Comparison of ENCODE assay signal across 28 mouse cellular contexts in genomic region chr1:172331422-172331947, GRCm38 (mm10). TPM values are rescaled to one million over a fixed set of nuclear protein-coding genes. Genes with fewer than 3 reads are reported as not detected.
A peak's percentile ranks its signal among the peaks of the same experiment; 100 is the strongest.
DNase-seq lines count a peak whose midpoint lies in the region; ATAC-seq and TF ChIP-seq lines count a peak whose summit lies in the region.
"Had no signal": no experiment of that assay in that cellular context is flagged by ENCODE, and none has a peak within 500 bp of the region (broad histone marks: within the 10 kb centered on the region; RNA-seq: fewer than 3 reads in every experiment).

No protein-coding gene starts in this region.

- no peak for TF ChIP-seq EP300 in CH12.LX (IDR thresholded peaks at IDR 0.05; ENCODE audit: low read length)

- no peak overlapping the region for H3K27ac ChIP-seq in CH12.LX (ENCODE audit: insufficient read depth, low read depth)
- no peak overlapping the region for H3K27ac ChIP-seq in limb, embryonic 10.5 days
- H3K27ac ChIP-seq: embryonic facial prominence, embryonic 15.5 days; hindbrain, embryonic 14.5 days; liver, embryonic 15.5 days; lung, embryonic 15.5 days; midbrain, embryonic 10.5 days had no signal

- dilution Hi-C loops in CH12.LX (cut with MboI; ENCODE audit: extremely low pct_ligation_motif_present, extremely low pct_unique_long_range_greater_than_20kb, low sequenced_read_pairs) = no loop called here

- H3K27me3 ChIP-seq in CH12.LX (replicated peaks) = peaks cover 50% of the 10 kb centered on the region
- H3K27me3 ChIP-seq in limb, embryonic 10.5 days (ENCODE audit: low read depth, poor library complexity, severe bottlenecking) = peaks cover 88% of the 10 kb centered on the region

- no peaks in the 10 kb centered on the region for H3K79me2 ChIP-seq in CH12.LX (replicated peaks; ENCODE audit: control insufficient read depth, extremely low read depth, insufficient read depth, poor library complexity, severe bottlenecking)

- no peak for DNase-seq in frontal cortex, postnatal 36 days (ENCODE audit: low spot score in 2 of 2)
- no peak for DNase-seq in CH12.LX (ENCODE audit: extremely low read depth)
- peak; percentile 17 for DNase-seq in MEL-GATA-1-ER (ENCODE audit: extremely low read depth, low read depth)
- DNase-seq in limb, embryonic 10.5 days (ENCODE audit: low spot score) = peak; percentile 26
- DNase-seq in urinary bladder, adult 18-20 months (ENCODE audit: low spot score in 2 of 2) = no peak
- DNase-seq in left cerebral cortex, adult 9 months (ENCODE audit: low spot score in 2 of 2) = no peak
- DNase-seq: adrenal gland, postnatal 25 days; gastrocnemius, postnatal 36 days; kidney, adult 18-20 months; kidney, postnatal 4 days; left cerebral cortex, postnatal 4 days; liver; lung, postnatal 4 days; thymus, postnatal 14 days had no signal

- H3K36me3 ChIP-seq in CH12.LX (replicated peaks in 1 of 2; ENCODE audit: control insufficient read depth in 1 of 2, insufficient read depth in 1 of 2, low read length in 1 of 2) = no peaks in the 10 kb centered on the region
- H3K36me3 ChIP-seq in limb, embryonic 10.5 days = no peaks in the 10 kb centered on the region
- H3K36me3 ChIP-seq: embryonic facial prominence, embryonic 15.5 days; liver, embryonic 15.5 days; lung, embryonic 15.5 days; midbrain, embryonic 10.5 days had no signal

- TF ChIP-seq RAD21 in CH12.LX (IDR thresholded peaks at IDR 0.05; ENCODE audit: low read depth, low read length) = no peak

- peak overlapping the region; percentile 26 for H3K4me2 ChIP-seq in CH12.LX (ENCODE audit: insufficient read depth, low read depth, poor library complexity, severe bottlenecking)
- H3K4me2 ChIP-seq: embryonic facial prominence, embryonic 15.5 days; hindbrain, embryonic 14.5 days; liver, embryonic 15.5 days; lung, embryonic 15.5 days had no signal

- 81% methylated on average over 8 of the region's 8 CpGs for WGBS in limb, embryonic 10.5 days

- no peak overlapping the region for H3K4me3 ChIP-seq in CH12.LX (replicated peaks in 1 of 3; ENCODE audit: low read depth in 2 of 3, low read length in 2 of 3, poor library complexity in 1 of 3)
- no peak overlapping the region for H3K4me3 ChIP-seq in limb, embryonic 10.5 days
- H3K4me3 ChIP-seq: embryonic facial prominence, embryonic 15.5 days; liver, embryonic 15.5 days; lung, embryonic 15.5 days; midbrain, embryonic 10.5 days; myocyte had no signal

- no peak overlapping the region for H3K9ac ChIP-seq in CH12.LX (ENCODE audit: insufficient read depth, low read depth)
- H3K9ac ChIP-seq: embryonic facial prominence, embryonic 15.5 days; hindbrain, embryonic 14.5 days; liver, embryonic 15.5 days; lung, embryonic 15.5 days had no signal

- peaks cover 0 to 10% of the 10 kb centered on the region in 2 experiments; a peak in 3 of 4 replicates for H3K4me1 ChIP-seq in CH12.LX (ENCODE audit: control insufficient read depth in 1 of 2, insufficient read depth in 2 of 2)
- H3K4me1 ChIP-seq in limb, embryonic 10.5 days = peaks cover under 1% of the 10 kb centered on the region
- H3K4me1 ChIP-seq: liver, embryonic 15.5 days had no signal

- ATAC-seq in frontal cortex, adult (ENCODE audit: low TSS enrichment) = peak; percentile 51
- ATAC-seq: forebrain, embryonic 16.5 days; inflammation-experienced regulatory T-cells, adult 6 months; midbrain, embryonic 16.5 days had no signal

- TF ChIP-seq POLR2A in CH12.LX (IDR thresholded peaks at IDR 0.05; ENCODE audit: low read depth, low read length) = no peak

- in situ Hi-C loops in CH12.LX (cut with MboI; ENCODE audit: low pct_ligation_motif_present, low pct_unique_long_range_greater_than_20kb, low sequenced_read_pairs) = no loop called here

- H3K9me3 ChIP-seq in CH12.LX (replicated peaks; ENCODE audit: low read length) = peaks cover 1% of the 10 kb centered on the region
- no peaks in the 10 kb centered on the region for H3K9me3 ChIP-seq in limb, embryonic 10.5 days (replicated peaks)
- H3K9me3 ChIP-seq: embryonic facial prominence, embryonic 15.5 days; liver, embryonic 15.5 days; lung, embryonic 15.5 days; midbrain, embryonic 10.5 days had no signal

- TF ChIP-seq CTCF in CH12.LX (conservative IDR thresholded peaks at IDR 0.05 in 1 of 2, IDR thresholded peaks at IDR 0.05 in 1 of 2; ENCODE audit: low read depth in 2 of 2, low read length in 2 of 2) = no peak

TF ChIP-seq in CH12.LX, 34 proteins besides CTCF, POLR2A, EP300 and RAD21:
- no peak for TF ChIP-seq ZKSCAN1 (IDR thresholded peaks at IDR 0.05; ENCODE audit: borderline replicate concordance, low read depth, low read length)
- TF ChIP-seq MAFK (IDR thresholded peaks at IDR 0.05; ENCODE audit: insufficient replicate concordance, low read length) = no peak
- no peak for TF ChIP-seq JUN (IDR thresholded peaks at IDR 0.05; ENCODE audit: insufficient read depth, low read depth, low read length)
- TF ChIP-seq BHLHE40 (IDR thresholded peaks at IDR 0.05; ENCODE audit: low read depth, low read length) = no peak
- no peak for TF ChIP-seq SMC3 (IDR thresholded peaks at IDR 0.05; ENCODE audit: low read depth, low read length)
- TF ChIP-seq MAZ (IDR thresholded peaks at IDR 0.05; ENCODE audit: low read depth, low read length) = no peak
- TF ChIP-seq RCOR1 (conservative IDR thresholded peaks at IDR 0.05; ENCODE audit: low read depth, low read length) = no peak
- TF ChIP-seq TCF12 (IDR thresholded peaks at IDR 0.05; ENCODE audit: low read depth, low read length) = no peak
- no peak for TF ChIP-seq USF1 (IDR thresholded peaks at IDR 0.05; ENCODE audit: low read depth, low read length)
- no peak for TF ChIP-seq MEF2A (IDR thresholded peaks at IDR 0.05; ENCODE audit: borderline replicate concordance, low read depth, low read length)
- TF ChIP-seq POLR2AphosphoS2 (IDR thresholded peaks at IDR 0.05; ENCODE audit: low read depth, low read length) = no peak
- TF ChIP-seq NELFE (IDR thresholded peaks at IDR 0.05; ENCODE audit: low read depth, low read length) = no peak
- no peak for TF ChIP-seq ZC3H11A (IDR thresholded peaks at IDR 0.05; ENCODE audit: low read depth, low read length)
- TF ChIP-seq USF2 (conservative IDR thresholded peaks at IDR 0.05; ENCODE audit: low read depth, low read length) = no peak
- TF ChIP-seq GABPA (IDR thresholded peaks at IDR 0.05; ENCODE audit: insufficient replicate concordance, low read depth, low read length) = no peak
- no peak for TF ChIP-seq CHD2 (IDR thresholded peaks at IDR 0.05; ENCODE audit: low read length)
- no peak for TF ChIP-seq E2F4 (IDR thresholded peaks at IDR 0.05; ENCODE audit: insufficient replicate concordance, low read depth, low read length)
- TF ChIP-seq HCFC1 (IDR thresholded peaks at IDR 0.05; ENCODE audit: low read depth, low read length) = no peak
- TF ChIP-seq ELF1 (IDR thresholded peaks at IDR 0.05; ENCODE audit: low read depth, low read length) = no peak
- TF ChIP-seq ZMIZ1 (IDR thresholded peaks at IDR 0.05; ENCODE audit: low read depth, low read length) = no peak

RNA-seq across cellular contexts. Expression of gene Kcnj9, which starts 2.4 kb away (rescaled TPM):
- total RNA-seq in CH12.LX (2012; rRNA removed) (0.04 TPM in 1 of 2 replicates, not detected in the other), CH12.LX (2014; rRNA removed) (not detected in 2 replicates)
- 0.07 and 0.10 TPM in 2 replicates for polyA plus RNA-seq in CH12.LX (2012; ENCODE audit: insufficient read length, low read depth)
- 0.10 TPM in 1 of 2 replicates, not detected in the other for polyA plus RNA-seq in limb, embryonic 10.5 days (2016; fragmentation: Nextera tagmentation; extraction: Ambion mirVana)
- total RNA-seq: gastrocnemius, postnatal 36 days; heart, adult 8-10 months; neutrophil, adult 5-6 weeks had no signal
- polyA plus RNA-seq: heart, embryonic 14.5 days; inflammation-experienced regulatory T-cells, adult 6 months; kidney, embryonic 16.5 days; liver, embryonic 15.5 days had no signal

RNA-seq across cellular contexts. Expression of gene Kcnj10, which starts 9.5 kb away (rescaled TPM):
- total RNA-seq in CH12.LX (2012; rRNA removed) (0.08 and 0.13 TPM in 2 replicates), CH12.LX (2014; rRNA removed) (not detected in 2 replicates)
- 0.06 TPM in 1 of 2 replicates, not detected in the other for polyA plus RNA-seq in CH12.LX (2012; ENCODE audit: insufficient read length, low read depth)
- polyA plus RNA-seq in limb, embryonic 10.5 days (2016; fragmentation: Nextera tagmentation; extraction: Ambion mirVana) = 0.05 TPM in 2 replicates
- total RNA-seq: gastrocnemius, postnatal 36 days; neutrophil, adult 5-6 weeks had no signal
- polyA plus RNA-seq: heart, embryonic 14.5 days; myocyte had no signal

RNA-seq across cellular contexts. Expression of gene Atp1a2, which starts 33.6 kb away (rescaled TPM):
- total RNA-seq in CH12.LX (2012; rRNA removed) (0.13 and 0.21 TPM in 2 replicates), CH12.LX (2014; rRNA removed) (0.03 and 0.07 TPM in 2 replicates)
- polyA plus RNA-seq in CH12.LX (2012; ENCODE audit: insufficient read length, low read depth) = 0.23 and 0.33 TPM in 2 replicates
- 0.62 and 3.2 TPM in 2 replicates for polyA plus RNA-seq in limb, embryonic 10.5 days (2016; fragmentation: Nextera tagmentation; extraction: Ambion mirVana)
- total RNA-seq: neutrophil, adult 5-6 weeks had no signal

RNA-seq across cellular contexts. Expression of gene Pigm, which starts 44.9 kb away (rescaled TPM):
- 8.6 and 9.5 TPM in 2 replicates for total RNA-seq in CH12.LX (2012; rRNA removed)
- total RNA-seq in CH12.LX (2014; rRNA removed) = 13.8 and 14.3 TPM in 2 replicates
- 8.7 and 10.7 TPM in 2 replicates for polyA plus RNA-seq in CH12.LX (2012; ENCODE audit: insufficient read length, low read depth)
- polyA plus RNA-seq in limb, embryonic 10.5 days (2016; fragmentation: Nextera tagmentation; extraction: Ambion mirVana) = 9.9 and 10.5 TPM in 2 replicates

Comparison
In these comparisons a context has a peak if more than half of its experiments do, and no peak if none do; other contexts are left out.
1. DNase-seq: peak in MEL-GATA-1-ER (single experiment) and limb, embryonic 10.5 days (single experiment); none in frontal cortex, postnatal 36 days (0 of 2), CH12.LX (single experiment), urinary bladder, adult 18-20 months (0 of 2) and left cerebral cortex, adult 9 months (0 of 2).